Mouse (Mus musculus): ENCODE measurements around the gene Sec61a1.

DNA sequence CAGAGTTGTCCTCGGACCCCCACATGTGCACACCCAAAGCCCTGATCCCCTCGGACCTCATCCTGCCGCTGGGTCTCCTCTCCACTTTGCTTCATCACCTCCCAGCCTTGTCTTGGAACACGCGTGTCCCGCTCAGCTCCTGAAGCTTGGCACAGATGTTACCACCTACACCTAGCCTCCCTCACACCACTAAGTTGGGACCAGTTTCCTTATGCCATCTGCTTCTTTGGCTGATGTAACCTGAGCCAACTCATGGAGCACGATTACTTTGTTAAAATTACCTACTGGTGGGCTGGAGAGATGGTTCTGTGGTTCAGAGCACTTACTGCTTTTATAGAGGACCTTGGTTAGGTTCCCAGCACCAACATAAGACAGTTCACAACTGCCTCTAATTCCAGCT is 3.1 kb upstream of the Sec61a1 start:
- no peak for TF ChIP-seq CTCF (IDR thresholded peaks at IDR 0.05; ENCODE audit: low read depth)
- no peak for TF ChIP-seq EP300 (IDR thresholded peaks at IDR 0.05; ENCODE audit: low read depth)
